Mouse (Mus musculus) MEL (cell line): ENCODE measurements at regions not wholly inside any gene's neighbourhood (a gene's known extent, or its start where the extent isn't known, plus 50 kb on each side); places are given as distances from the start of the nearest gene placed in this dataset.

Experiments used
- CTCF ChIP-seq, 3 experiments: IDR thresholded peaks in 2 of 3; conservative IDR thresholded peaks in 1 of 3; 2 replicates each; pipeline ENCODE4 v1.5.1; 2011 to 2012; ENCODE audit warnings: low read length in 3 of 3, low read depth in 2 of 3, mild to moderate bottlenecking in 2 of 3, improper control_type of control experiment in 1 of 3, inconsistent platforms in 1 of 3, mixed read lengths in 1 of 3, moderate library complexity in 1 of 3; ENCODE audit not compliant: control insufficient read depth in 1 of 3, insufficient read depth in 1 of 3, poor library complexity in 1 of 3, severe bottlenecking in 1 of 3
- MAFK ChIP-seq: IDR thresholded peaks from 2 replicates; pipeline ENCODE4 v1.6.1; 2011; ENCODE audit warnings: low read depth, mild to moderate bottlenecking, low read length, improper control_type of control experiment, borderline replicate concordance

DNA sequence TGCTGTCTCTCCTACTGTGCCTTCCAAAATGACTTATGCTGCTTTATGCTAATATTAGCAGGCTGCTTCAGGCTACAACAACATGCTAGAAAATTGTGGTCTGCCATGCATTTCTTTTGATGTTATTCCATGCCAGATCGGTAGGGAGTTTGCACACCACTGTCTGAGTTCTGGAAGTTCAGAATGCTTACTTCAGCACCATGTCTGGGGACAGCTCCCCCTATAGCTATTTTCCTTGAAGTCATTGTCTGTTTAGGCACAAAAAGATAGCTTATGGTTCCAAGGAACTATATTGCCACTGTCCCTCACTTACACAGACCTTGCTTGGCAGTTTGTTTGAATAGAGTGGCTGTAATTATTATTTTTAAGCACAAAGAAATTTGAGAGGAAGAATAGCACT is 666.8 kb upstream of the Klhl29 start:
- no peak for TF ChIP-seq CTCF (IDR thresholded peaks at IDR 0.05 in 2 of 3, conservative IDR thresholded peaks at IDR 0.05 in 1 of 3; ENCODE audit: control insufficient read depth in 1 of 3, insufficient read depth in 1 of 3, low read depth in 2 of 3, low read length in 3 of 3, poor library complexity in 1 of 3, severe bottlenecking in 1 of 3)
- TF ChIP-seq MAFK, result no peak
